Mouse (Mus musculus): ENCODE measurements around the gene Ms4a7. TPM values are rescaled to one million over a fixed set of nuclear protein-coding genes. Genes with fewer than 3 reads are reported as not detected.
"Not testable (repeated sequence)": the region's sequence is repeated elsewhere in the genome, so short reads cannot be mapped to it uniquely, and the experiment has no call there.

Gene Ms4a7
- polyA plus RNA-seq, 1 experiment from 2014 or later: 2.4 TPM

- not testable (repeated sequence) for H3K36me3 ChIP-seq (ENCODE audit: control insufficient read depth, insufficient read depth, low read length); H3K4me1 ChIP-seq (ENCODE audit: control insufficient read depth, insufficient read depth, low read length); H3K27ac ChIP-seq (ENCODE audit: low read depth, low read length); DNase-seq (ENCODE audit: low spot score); H3K9me3 ChIP-seq (replicated peaks; ENCODE audit: control insufficient read depth, low read length); H3K9ac ChIP-seq (ENCODE audit: low read length); H3K4me3 ChIP-seq (ENCODE audit: low read depth, low read length); ATAC-seq; H3K27me3 ChIP-seq (replicated peaks; ENCODE audit: control insufficient read depth, insufficient read depth, low read length)
- peak overlapping the region; percentile 49; the same call in 1 of the 2 replicates for H3K4me2 ChIP-seq (ENCODE audit: low read length)
- WGBS: 5% methylated on average over 3 of the region's 3 CpGs
Observed at GRCm38 (mm10) chr19:11293616-11294015, 42.3 kb downstream of the Ms4a7 start.

GRCm38 (mm10) chr19:11292990-11293389 lies 43.0 kb downstream of the Ms4a7 start:
- WGBS: 16% methylated on average over 12 of the region's 12 CpGs
- no peaks in the 10 kb centered on the region for H3K9me3 ChIP-seq (replicated peaks; ENCODE audit: control insufficient read depth, low read length)
- H3K9ac ChIP-seq (ENCODE audit: low read length): peak overlapping the region; percentile 52
- H3K4me2 ChIP-seq (ENCODE audit: low read length): peak overlapping the region; percentile 49
- no peaks in the 10 kb centered on the region for H3K27me3 ChIP-seq (replicated peaks; ENCODE audit: control insufficient read depth, insufficient read depth, low read length)
- ATAC-seq (no peak), DNase-seq (ENCODE audit: low spot score) (peak; percentile 2)
- H3K4me1 ChIP-seq (ENCODE audit: control insufficient read depth, insufficient read depth, low read length): no peaks in the 10 kb centered on the region
- H3K27ac ChIP-seq (ENCODE audit: low read depth, low read length): no peak overlapping the region
- H3K36me3 ChIP-seq (ENCODE audit: control insufficient read depth, insufficient read depth, low read length): no peaks in the 10 kb centered on the region
- H3K4me3 ChIP-seq (ENCODE audit: low read depth, low read length): peak overlapping the region; percentile 28

GRCm38 (mm10) chr19:11283773-11284172 lies 52.2 kb downstream of the Ms4a7 start, which contains the start of gene Ms4a5:
Gene Ms4a5, minus strand, starts transcription at chr19:11283873.
- H3K9me3 ChIP-seq (replicated peaks; ENCODE audit: control insufficient read depth, low read length): no peaks in the 10 kb centered on the region
- 90% methylated on average over 2 of the region's 2 CpGs for WGBS
- H3K4me3 ChIP-seq (ENCODE audit: low read depth, low read length): no peak within 1 kb of the TSS

GRCm38 (mm10) chr19:11280223-11280622 lies 55.7 kb downstream of the Ms4a7 start:
- Histone ChIP-seq H3K27me3 (replicated peaks; ENCODE audit: control insufficient read depth, insufficient read depth, low read length) (no peaks in the 10 kb centered on the region), H3K9me3 (replicated peaks; ENCODE audit: control insufficient read depth, low read length) (no peaks in the 10 kb centered on the region), H3K36me3 (ENCODE audit: control insufficient read depth, insufficient read depth, low read length) (no peaks in the 10 kb centered on the region), H3K4me2 (ENCODE audit: low read length) (no peak overlapping the region), H3K4me3 (ENCODE audit: low read depth, low read length) (no peak overlapping the region), H3K27ac (ENCODE audit: low read depth, low read length) (no peak overlapping the region), H3K9ac (ENCODE audit: low read length) (no peak overlapping the region), H3K4me1 (ENCODE audit: control insufficient read depth, insufficient read depth, low read length) (no peaks in the 10 kb centered on the region)
- 94% methylated on average over 3 of the region's 3 CpGs for WGBS
- ATAC-seq: no peak
- DNase-seq (ENCODE audit: low spot score): no peak

More at GRCm38 (mm10) chr19:11283773-11284172, 52.2 kb downstream of the Ms4a7 start, which contains the start of gene Ms4a5:
- no peak within 1 kb of the TSS for H3K27ac ChIP-seq (ENCODE audit: low read depth, low read length)
- no peaks in the 10 kb centered on the region for H3K36me3 ChIP-seq (ENCODE audit: control insufficient read depth, insufficient read depth, low read length)
- ATAC-seq (no peak), DNase-seq (ENCODE audit: low spot score) (no peak)
- no peaks in the 10 kb centered on the region for H3K4me1 ChIP-seq (ENCODE audit: control insufficient read depth, insufficient read depth, low read length)
- H3K9ac ChIP-seq (ENCODE audit: low read length): no peak within 1 kb of the TSS
- H3K27me3 ChIP-seq (replicated peaks; ENCODE audit: control insufficient read depth, insufficient read depth, low read length): no peaks in the 10 kb centered on the region
- no peak within 1 kb of the TSS for H3K4me2 ChIP-seq (ENCODE audit: low read length)

- H3K27me3 ChIP-seq (replicated peaks; ENCODE audit: control insufficient read depth, insufficient read depth, low read length): no peaks in the 10 kb centered on the region
- ATAC-seq (no peak), DNase-seq (ENCODE audit: low spot score) (peak; percentile 0)
- no peak overlapping the region for H3K9ac ChIP-seq (ENCODE audit: low read length)
- H3K4me3 ChIP-seq (ENCODE audit: low read depth, low read length): no peak overlapping the region
- H3K36me3 ChIP-seq (ENCODE audit: control insufficient read depth, insufficient read depth, low read length): no peaks in the 10 kb centered on the region
- no peaks in the 10 kb centered on the region for H3K9me3 ChIP-seq (replicated peaks; ENCODE audit: control insufficient read depth, low read length)
- no peak overlapping the region for H3K27ac ChIP-seq (ENCODE audit: low read depth, low read length)
- no peak overlapping the region for H3K4me2 ChIP-seq (ENCODE audit: low read length)
- H3K4me1 ChIP-seq (ENCODE audit: control insufficient read depth, insufficient read depth, low read length): no peaks in the 10 kb centered on the region
- 78% methylated on average over 5 of the region's 5 CpGs for WGBS
Observed at GRCm38 (mm10) chr19:11276431-11276830, 59.5 kb downstream of the Ms4a7 start.

Other genes with a start within 250 kb of the Ms4a7 start
- not detected in 2 replicates for gene 1700017D01Rik, start 205.3 kb downstream of the Ms4a7 start, polyA plus RNA-seq (2014; fragmentation: Nextera tagmentation; extraction: Ambion mirVana)
- gene 1700025F22Rik, start 170.8 kb downstream of the Ms4a7 start, polyA plus RNA-seq (2014; fragmentation: Nextera tagmentation; extraction: Ambion mirVana): not detected in 2 replicates
- gene Ms4a13, start 139.4 kb downstream of the Ms4a7 start, polyA plus RNA-seq (2014; fragmentation: Nextera tagmentation; extraction: Ambion mirVana): not detected in 2 replicates
- gene Ms4a12, start 103.7 kb downstream of the Ms4a7 start, polyA plus RNA-seq (2014; fragmentation: Nextera tagmentation; extraction: Ambion mirVana): not detected in 2 replicates
- gene Ms4a1, start 69.9 kb downstream of the Ms4a7 start, polyA plus RNA-seq (2014; fragmentation: Nextera tagmentation; extraction: Ambion mirVana): not detected in 2 replicates
- not detected in 2 replicates for gene Ms4a5, start 52.3 kb downstream of the Ms4a7 start, polyA plus RNA-seq (2014; fragmentation: Nextera tagmentation; extraction: Ambion mirVana)
- not detected in 2 replicates for gene Ms4a14, start 21.7 kb downstream of the Ms4a7 start, polyA plus RNA-seq (2014; fragmentation: Nextera tagmentation; extraction: Ambion mirVana)
- 0.46 and 0.57 TPM in 2 replicates for gene Ms4a4a, start 39.4 kb upstream of the Ms4a7 start, polyA plus RNA-seq (2014; fragmentation: Nextera tagmentation; extraction: Ambion mirVana)
- not detected in 2 replicates for gene Ms4a4c, start 68.6 kb upstream of the Ms4a7 start, polyA plus RNA-seq (2014; fragmentation: Nextera tagmentation; extraction: Ambion mirVana)
- not detected in 2 replicates for gene Ms4a4b, start 107.4 kb upstream of the Ms4a7 start, polyA plus RNA-seq (2014; fragmentation: Nextera tagmentation; extraction: Ambion mirVana)
- 1.6 and 2.3 TPM in 2 replicates for gene Ms4a6c, start 133.2 kb upstream of the Ms4a7 start, polyA plus RNA-seq (2014; fragmentation: Nextera tagmentation; extraction: Ambion mirVana)
- gene Gm8369, start 149.8 kb upstream of the Ms4a7 start, polyA plus RNA-seq (2014; fragmentation: Nextera tagmentation; extraction: Ambion mirVana): not detected in 2 replicates
- 2.8 and 3.1 TPM in 2 replicates for gene Ms4a6b, start 180.4 kb upstream of the Ms4a7 start, polyA plus RNA-seq (2014; fragmentation: Nextera tagmentation; extraction: Ambion mirVana)
- not detected in 2 replicates for gene Ms4a4d, start 200.7 kb upstream of the Ms4a7 start, polyA plus RNA-seq (2014; fragmentation: Nextera tagmentation; extraction: Ambion mirVana)